ENCODE assay signal across 8 mouse cellular contexts in genomic region chr15:10872322-10872967, GRCm38 (mm10).
DNase-seq lines count a peak whose midpoint lies in the region; ATAC-seq and TF ChIP-seq lines count a peak whose summit lies in the region.

No protein-coding gene starts in this region.

- H3K27ac ChIP-seq in kidney, embryonic 14.5 days (ENCODE audit: low read depth, low read length), result no peak overlapping the region
- no peak overlapping the region for H3K27ac ChIP-seq in kidney, embryonic 16.5 days (ENCODE audit: low read length)
- H3K27ac ChIP-seq in hindbrain, postnatal 0 days, result no peak overlapping the region

- H3K27me3 ChIP-seq in kidney, embryonic 14.5 days (ENCODE audit: control insufficient read depth, insufficient read depth, low read length), result no peaks in the 10 kb centered on the region
- H3K27me3 ChIP-seq in kidney, embryonic 16.5 days (ENCODE audit: insufficient read depth, low read length), result no peaks in the 10 kb centered on the region
- H3K27me3 ChIP-seq in hindbrain, postnatal 0 days (ENCODE audit: insufficient read depth, low read length), result no peaks in the 10 kb centered on the region

- peak; percentile 77 for TF ChIP-seq CTCF in hindbrain, postnatal 0 days (IDR thresholded peaks at IDR 0.05; ENCODE audit: low read depth)

- H3K36me3 ChIP-seq in kidney, embryonic 14.5 days (ENCODE audit: control insufficient read depth, insufficient read depth, low read length), result no peaks in the 10 kb centered on the region
- H3K36me3 ChIP-seq in kidney, embryonic 16.5 days (ENCODE audit: insufficient read depth, low read length), result no peaks in the 10 kb centered on the region
- no peaks in the 10 kb centered on the region for H3K36me3 ChIP-seq in hindbrain, postnatal 0 days (ENCODE audit: insufficient read depth, low read length)

- 21% methylated on average over 13 of the region's 13 CpGs for WGBS in kidney, embryonic 14.5 days
- WGBS in kidney, embryonic 16.5 days, result 21% methylated on average over 12 of the region's 13 CpGs
- WGBS in hindbrain, postnatal 0 days, result 10% methylated on average over 13 of the region's 13 CpGs

- H3K4me3 ChIP-seq in kidney, embryonic 14.5 days (ENCODE audit: low read length), result no peak overlapping the region
- H3K4me3 ChIP-seq in kidney, embryonic 16.5 days (ENCODE audit: low read length), result no peak overlapping the region
- no peak overlapping the region for H3K4me3 ChIP-seq in hindbrain, postnatal 0 days (ENCODE audit: low read length)

- H3K9ac ChIP-seq in kidney, embryonic 14.5 days (ENCODE audit: low read depth, low read length), result no peak overlapping the region
- H3K9ac ChIP-seq in kidney, embryonic 16.5 days (replicated peaks; ENCODE audit: low read length), result no peak overlapping the region
- no peak overlapping the region for H3K9ac ChIP-seq in hindbrain, postnatal 0 days (replicated peaks; ENCODE audit: low read length)

- no peak overlapping the region; the same call in 1 of the 2 replicates for H3K4me2 ChIP-seq in kidney, embryonic 14.5 days (replicated peaks; ENCODE audit: low read depth, low read length)
- no peak overlapping the region for H3K4me2 ChIP-seq in kidney, embryonic 16.5 days (replicated peaks; ENCODE audit: low read depth, low read length)
- H3K4me2 ChIP-seq in hindbrain, postnatal 0 days (ENCODE audit: low read depth, low read length), result peak overlapping the region; percentile 6; the same call in 1 of the 2 replicates

- no peaks in the 10 kb centered on the region for H3K9me3 ChIP-seq in kidney, embryonic 14.5 days (ENCODE audit: control insufficient read depth, low read length)
- 0 out of 2 replicates have a peak, but pooled peaks cover 3% of the 10 kb centered on the region for H3K9me3 ChIP-seq in kidney, embryonic 16.5 days (ENCODE audit: low read length)
- H3K9me3 ChIP-seq in hindbrain, postnatal 0 days (ENCODE audit: low read length), result no peaks in the 10 kb centered on the region

- DNase-seq in adipocyte (ENCODE audit: low spot score), result peak; percentile 72
- peak; percentile 81 for DNase-seq in hindbrain, postnatal 0 days (ENCODE audit: low spot score)
- peak; percentile 59 for DNase-seq in mesoderm, embryonic 11.5 days (ENCODE audit: low read depth, low spot score)
- no peak for DNase-seq in urinary bladder, adult 18-20 months (ENCODE audit: low spot score in 2 of 2)
- no peak for DNase-seq in spleen, adult 18-20 months
- DNase-seq in layer of hippocampus, adult 18-20 months (ENCODE audit: low spot score in 2 of 2), result no peak

- ATAC-seq in kidney, embryonic 14.5 days (ENCODE audit: low FRiP score, low TSS enrichment), result 0 out of 2 replicates have a peak, but pooled peaks have one; percentile 67
- no peak for ATAC-seq in kidney, embryonic 16.5 days (ENCODE audit: low FRiP score, low TSS enrichment)
- ATAC-seq in hindbrain, postnatal 0 days, result peak; percentile 48; the same call in 1 of the 2 replicates

- H3K4me1 ChIP-seq in kidney, embryonic 14.5 days (ENCODE audit: control insufficient read depth, insufficient read depth, low read length), result no peaks in the 10 kb centered on the region
- 0 out of 2 replicates have a peak, but pooled peaks cover 2% of the 10 kb centered on the region for H3K4me1 ChIP-seq in kidney, embryonic 16.5 days (ENCODE audit: insufficient read depth, low read length)
- H3K4me1 ChIP-seq in hindbrain, postnatal 0 days (ENCODE audit: insufficient read depth, low read length), result no peaks in the 10 kb centered on the region

Comparison
In these comparisons a context has a peak if more than half of its experiments do, and no peak if none do; other contexts are left out.
1. DNase-seq: peak in adipocyte (single experiment), hindbrain, postnatal 0 days (single experiment) and mesoderm, embryonic 11.5 days (single experiment); none in urinary bladder, adult 18-20 months (0 of 2), spleen, adult 18-20 months (0 of 2) and layer of hippocampus, adult 18-20 months (0 of 2).